Mouse (Mus musculus) heart, embryonic 11.5 days (tissue): ENCODE results near the gene Chka. TPM values are rescaled to one million over a fixed set of nuclear protein-coding genes. Genes with fewer than 3 reads are reported as not detected.
A peak's percentile ranks its signal among the peaks of the same experiment; 100 is the strongest.

Experiments used
- ATAC-seq: fragments of 200-750 bp; cut with Nextera tagmentation; replicated peaks from 2 replicates; pipeline ENCODE4 v1.8.0; 2017; ENCODE audit warnings: moderate library complexity; ENCODE audit not compliant: insufficient number of reproducible peaks, low FRiP score, low TSS enrichment
- H3K27ac ChIP-seq: fragments of 300-500 bp; sonication (generic); 2 replicates; pipeline ENCODE4 v1.5.1; 2014; ENCODE audit warnings: mild to moderate bottlenecking, low read depth, low read length
- H3K27me3 ChIP-seq: fragments of 300-500 bp; sonication (generic); 2 replicates; pipeline ENCODE4 v1.6.1; 2014; ENCODE audit warnings: mild to moderate bottlenecking, low read length, mixed read lengths; ENCODE audit not compliant: control insufficient read depth, insufficient read depth
- H3K36me3 ChIP-seq: fragments of 300-500 bp; sonication (generic); 2 replicates; pipeline ENCODE4 v1.6.1; 2014; ENCODE audit warnings: mild to moderate bottlenecking, low read length, moderate library complexity, mixed read lengths; ENCODE audit not compliant: control insufficient read depth, insufficient read depth
- H3K4me1 ChIP-seq: fragments of 300-500 bp; sonication (generic); 2 replicates; pipeline ENCODE4 v1.6.1; 2014; ENCODE audit warnings: low read length; ENCODE audit not compliant: control insufficient read depth, insufficient read depth
- H3K4me2 ChIP-seq: fragments of 300-500 bp; sonication (generic); 2 replicates; pipeline ENCODE4 v1.6.1; 2014; ENCODE audit warnings: mild to moderate bottlenecking, moderate library complexity
- H3K4me3 ChIP-seq: fragments of 300-500 bp; sonication (generic); 2 replicates; pipeline ENCODE4 v1.5.1; 2014; ENCODE audit warnings: low read depth, low read length
- H3K9ac ChIP-seq: fragments of 300-500 bp; sonication (generic); 2 replicates; pipeline ENCODE4 v1.6.1; 2014; ENCODE audit warnings: mild to moderate bottlenecking, low read depth, low read length, moderate library complexity
- H3K9me3 ChIP-seq: fragments of 300-500 bp; sonication (generic); replicated peaks from 2 replicates; pipeline ENCODE4 v1.6.1; 2016; ENCODE audit warnings: low read length; ENCODE audit not compliant: control insufficient read depth
- WGBS: fragments of 180-500 bp; shearing (Covaris S2); extraction: QIAGEN DNeasy Blood & Tissue Kit; methylation state at CpG from one replicate; pipeline ENCODE4 v1.1.7; 2014; ENCODE audit not compliant: insufficient replicate concordance; 5-methylcytosine and 5-hydroxymethylcytosine counted together
- polyA plus RNA-seq: library from polyadenylated mRNA; unstranded; fragments of >200 nt; fragmentation: Nextera tagmentation; extraction: Ambion mirVana; gene quantifications from 2 replicates; pipeline ENCODE4 v1.2.1, GENCODE M21; 2014

Chka gene
- polyA plus RNA-seq, 1 experiment from 2014 or later: 26.6 TPM

- Histone ChIP-seq H3K36me3 (no peaks in the 10 kb centered on the region), H3K4me2 (no peak overlapping the region), H3K4me3 (no peak overlapping the region), H3K9me3 (no peaks in the 10 kb centered on the region), H3K4me1 (peaks cover 17% of the 10 kb centered on the region), H3K27ac (peak overlapping the region; percentile 55), H3K9ac (peak overlapping the region; percentile 40), H3K27me3 (no peaks in the 10 kb centered on the region)
- 65% methylated on average over 21 of the region's 21 CpGs for WGBS
- no peak for ATAC-seq
These were observed 78.9 kb downstream of the Chka start for GRCm38 (mm10) chr19:3930262-3931057.

- 82% methylated on average over 9 of the region's 9 CpGs for WGBS
- no peaks in the 10 kb centered on the region for H3K36me3 ChIP-seq
- no peaks in the 10 kb centered on the region for H3K9me3 ChIP-seq
- H3K4me3 ChIP-seq: no peak overlapping the region
- H3K9ac ChIP-seq: no peak overlapping the region
- no peak overlapping the region for H3K4me2 ChIP-seq
- no peak for ATAC-seq
- H3K4me1 ChIP-seq: peaks cover 17% of the 10 kb centered on the region
- no peak overlapping the region for H3K27ac ChIP-seq
- H3K27me3 ChIP-seq: no peaks in the 10 kb centered on the region; the same call in 1 of the 2 replicates
These were observed 80.1 kb downstream of the Chka start for GRCm38 (mm10) chr19:3931716-3932115.

- peak within 1 kb of the TSS; percentile 73 for H3K9ac ChIP-seq
- H3K27ac ChIP-seq: no peak within 1 kb of the TSS
- H3K4me1 ChIP-seq: peaks cover 10% of the 10 kb centered on the region
- H3K27me3 ChIP-seq: peaks cover 3% of the 10 kb centered on the region
- H3K4me3 ChIP-seq: peak within 1 kb of the TSS; percentile 54
- peak within 1 kb of the TSS; percentile 93 for H3K4me2 ChIP-seq
- 5% methylated on average over 42 of the region's 42 CpGs for WGBS
- H3K9me3 ChIP-seq: no peaks in the 10 kb centered on the region
- H3K36me3 ChIP-seq: no peaks in the 10 kb centered on the region
- ATAC-seq: peak; percentile 47
These were observed 83.7 kb downstream of the Chka start, which contains the start of gene Unc93b1 for GRCm38 (mm10) chr19:3935032-3935895. Gene Unc93b1 (plus strand): TSS chr19:3935186.

- H3K4me3 ChIP-seq: peak overlapping the region; percentile 54
- H3K27me3 ChIP-seq: peaks cover 3% of the 10 kb centered on the region
- peak overlapping the region; percentile 93 for H3K4me2 ChIP-seq
- H3K36me3 ChIP-seq: no peaks in the 10 kb centered on the region
- peaks cover 5% of the 10 kb centered on the region; the same call in 1 of the 2 replicates for H3K4me1 ChIP-seq
- H3K27ac ChIP-seq: no peak overlapping the region
- no peak for ATAC-seq
- WGBS: 9% methylated on average over 22 of the region's 22 CpGs
- peak overlapping the region; percentile 73 for H3K9ac ChIP-seq
- no peaks in the 10 kb centered on the region for H3K9me3 ChIP-seq
These were observed 84.6 kb downstream of the Chka start for GRCm38 (mm10) chr19:3935896-3936850.

GRCm38 (mm10) chr19:3942315-3942714, 90.7 kb downstream of the Chka start:
- ATAC-seq: no peak
- no peak overlapping the region for H3K4me2 ChIP-seq
- no peaks in the 10 kb centered on the region for H3K9me3 ChIP-seq
- 66% methylated on average over 7 of the region's 7 CpGs for WGBS
- no peak overlapping the region for H3K9ac ChIP-seq
- peaks cover 5% of the 10 kb centered on the region; the same call in 1 of the 2 replicates for H3K4me1 ChIP-seq
- H3K27me3 ChIP-seq: peaks cover 14% of the 10 kb centered on the region
- no peak overlapping the region for H3K27ac ChIP-seq
- H3K4me3 ChIP-seq: no peak overlapping the region
- no peaks in the 10 kb centered on the region; the same call in 1 of the 2 replicates for H3K36me3 ChIP-seq

- Histone ChIP-seq H3K4me3 (peak overlapping the region; percentile 6; the same call in 1 of the 2 replicates), H3K27ac (no peak overlapping the region), H3K27me3 (peaks cover 11% of the 10 kb centered on the region; the same call in 1 of the 2 replicates), H3K4me1 (peaks cover 5% of the 10 kb centered on the region; the same call in 1 of the 2 replicates), H3K4me2 (peak overlapping the region; percentile 52), H3K9ac (no peak overlapping the region), H3K36me3 (no peaks in the 10 kb centered on the region; the same call in 1 of the 2 replicates), H3K9me3 (no peaks in the 10 kb centered on the region)
- ATAC-seq: 0 out of 2 replicates have a peak, but pooled peaks have one; percentile 48
- 15% methylated on average over 27 of the region's 27 CpGs for WGBS
These were observed 91.6 kb downstream of the Chka start for GRCm38 (mm10) chr19:3942986-3943735.
